Mouse (Mus musculus): ENCODE data around the gene Zfp668.

Zfp668 gene

GRCm38 (mm10) chr7:127876467-127877348, at the start of gene Zfp668:
TSS of gene Zfp668 (minus strand) at chr7:127876828.
- DNase-seq: peak; percentile 91

GRCm38 (mm10) chr7:127926066-127926465, 49.4 kb upstream of the Zfp668 start:
- no peak for DNase-seq

DNA sequence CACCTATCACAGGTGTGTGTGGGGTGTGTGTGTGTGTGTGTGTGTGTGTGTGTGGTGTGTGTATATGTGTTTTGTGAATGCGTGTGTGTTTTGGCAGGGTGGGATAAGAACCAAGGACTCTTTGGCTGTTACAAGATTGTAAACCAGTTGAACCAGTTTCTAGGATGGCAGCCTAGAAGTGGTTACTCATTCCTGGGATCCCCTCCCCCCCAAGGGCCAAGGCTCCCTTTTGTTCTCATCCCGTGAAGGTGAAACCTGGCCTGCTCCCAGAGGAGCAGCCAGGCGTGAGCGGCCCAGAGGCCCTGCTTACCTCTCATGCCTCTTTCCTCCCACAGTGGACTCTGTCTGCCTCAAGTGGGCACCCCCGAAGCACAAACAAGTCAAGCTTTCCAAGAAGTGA, 48.6 kb upstream of the Zfp668 start:
- no peak for DNase-seq

DNA sequence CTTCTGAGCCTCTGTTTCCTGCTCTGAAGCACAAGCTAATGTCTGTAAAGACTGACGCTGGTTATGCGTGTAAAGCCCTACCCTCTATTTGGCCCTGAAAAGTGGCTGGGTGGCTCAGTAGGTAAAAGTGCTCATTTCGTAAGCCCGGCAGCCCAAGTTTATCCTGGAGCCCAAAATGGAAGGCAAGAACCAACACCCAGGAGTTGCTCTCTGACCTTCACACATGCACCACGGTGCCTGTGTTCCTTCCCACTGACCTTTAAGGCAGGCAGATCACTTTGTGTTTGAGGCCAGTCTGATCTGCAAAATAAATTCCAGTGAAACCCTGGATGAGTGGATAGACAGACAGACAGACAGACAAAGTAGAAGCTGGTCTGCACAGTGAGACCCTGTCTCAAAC, 47.1 kb upstream of the Zfp668 start:
- DNase-seq: no peak

DNA sequence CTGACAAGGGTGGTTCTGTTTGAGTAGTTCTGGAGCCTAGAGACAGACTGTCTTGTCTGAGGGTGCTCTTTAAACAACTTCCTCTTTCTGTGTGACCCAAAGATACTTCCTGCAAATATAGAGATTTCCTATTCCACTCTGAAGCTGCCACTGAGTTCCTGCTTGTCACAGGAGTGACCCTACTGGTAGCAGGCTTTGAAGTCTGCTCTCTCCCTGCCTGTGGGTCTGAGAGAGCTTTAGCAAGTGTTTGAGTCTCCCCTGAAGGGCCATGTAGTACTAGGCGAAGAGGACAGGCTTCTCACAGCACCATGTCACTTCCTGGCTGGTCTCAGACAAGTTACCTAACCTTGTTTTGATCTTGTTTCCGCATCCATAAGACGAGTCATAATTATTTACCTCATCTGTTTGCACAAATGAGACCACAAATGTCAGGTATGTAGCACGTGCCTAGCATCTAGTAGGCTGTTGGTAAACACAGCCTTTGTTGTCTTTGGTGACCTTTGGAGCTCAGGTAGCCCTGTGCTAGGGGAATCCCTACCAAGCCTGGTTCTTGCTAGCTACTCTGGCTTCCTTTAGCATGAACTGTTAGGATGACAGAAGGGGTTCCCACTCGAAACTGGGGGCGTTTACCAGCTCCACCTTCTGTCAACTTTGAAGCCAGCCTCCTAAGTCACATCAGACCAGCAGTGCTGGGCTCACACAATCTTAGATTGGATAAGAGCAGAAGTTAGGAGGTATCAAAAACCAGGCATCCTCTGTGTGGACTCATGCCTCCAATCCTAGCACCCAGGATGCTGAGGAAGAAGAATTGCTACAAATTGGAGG, 46.0 kb upstream of the Zfp668 start:
- DNase-seq: no peak

GRCm38 (mm10) chr7:127921516-127921915, 44.9 kb upstream of the Zfp668 start:
- no peak for DNase-seq

DNA sequence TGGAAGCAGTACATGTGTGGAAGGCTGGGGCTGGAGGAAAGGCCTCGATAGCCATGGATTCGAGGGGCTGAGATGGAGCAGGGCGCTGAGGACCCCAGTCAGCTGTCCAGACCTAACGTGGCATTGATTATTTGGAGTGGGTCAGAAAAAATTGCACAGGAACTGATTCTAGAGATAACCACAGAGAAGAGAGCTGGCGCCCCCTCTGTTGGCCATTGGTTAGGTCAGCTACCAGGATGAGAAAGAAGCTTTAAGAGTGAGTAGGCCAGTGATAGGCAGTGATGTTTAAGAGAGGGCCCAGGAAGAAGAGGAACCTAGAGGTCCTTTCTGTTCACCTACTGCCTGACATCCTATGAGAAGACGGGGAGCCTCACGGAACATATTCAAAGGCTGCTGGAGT, 42.7 kb upstream of the Zfp668 start:
- no peak for DNase-seq

DNA sequence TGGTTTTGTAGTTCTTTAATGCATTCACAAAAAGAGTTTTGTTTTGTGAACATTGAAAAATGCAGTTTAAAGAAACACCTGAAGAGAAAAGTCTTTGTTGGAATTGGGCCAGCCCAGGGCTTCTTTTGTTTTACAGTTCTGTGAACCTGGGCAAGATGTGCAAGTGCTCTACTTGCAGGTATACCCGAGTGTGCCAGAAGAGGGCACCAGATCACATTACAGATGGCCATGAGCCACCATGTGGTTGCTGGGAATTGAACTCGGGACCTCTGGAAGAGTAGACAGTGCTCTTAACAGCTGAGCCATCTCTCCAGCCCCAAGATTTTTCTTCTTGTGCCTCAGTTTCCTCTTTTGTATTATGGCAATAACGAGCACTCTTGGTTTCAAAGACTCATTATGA, 41.6 kb upstream of the Zfp668 start:
- DNase-seq: no peak

DNA sequence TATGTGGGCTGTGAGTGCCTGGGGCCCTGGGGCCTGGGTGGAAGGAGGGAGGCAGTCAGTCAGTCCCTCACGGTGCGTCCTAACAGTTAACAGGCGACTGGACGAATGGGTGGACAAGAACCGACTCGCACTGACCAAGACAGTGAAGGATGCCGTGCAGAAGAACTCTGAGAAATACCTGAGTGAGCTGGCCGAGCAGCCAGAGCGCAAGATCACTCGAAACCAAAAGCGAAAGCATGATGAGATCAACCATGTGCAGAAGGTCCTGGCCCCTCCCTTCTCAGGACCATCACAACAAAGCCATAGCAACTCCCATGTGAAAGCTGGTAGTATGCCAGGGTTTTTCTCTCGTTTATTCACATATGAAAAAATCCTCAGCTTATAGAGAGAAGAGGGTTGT, 38.7 kb upstream of the Zfp668 start:
- DNase-seq: no peak

DNA sequence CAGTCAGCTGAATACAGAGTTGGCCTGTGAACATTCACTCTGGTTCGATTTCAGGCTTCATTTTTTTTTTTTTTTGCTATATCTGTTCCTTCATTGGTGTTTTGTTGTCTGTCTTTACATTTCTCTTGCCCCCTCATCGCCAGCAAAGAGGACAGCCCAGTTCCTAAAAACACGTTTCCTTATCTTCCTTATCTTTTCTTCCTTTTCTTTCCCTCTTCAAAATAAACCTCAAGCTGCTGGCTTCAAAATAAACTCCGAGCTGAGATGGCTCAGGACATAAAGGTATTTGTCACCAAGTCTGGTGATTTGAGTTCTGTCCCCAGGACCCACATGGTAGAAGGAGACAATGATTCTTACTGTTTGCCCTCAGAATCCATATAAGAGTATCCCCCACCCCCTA, 36.3 kb upstream of the Zfp668 start:
- no peak for DNase-seq

DNA sequence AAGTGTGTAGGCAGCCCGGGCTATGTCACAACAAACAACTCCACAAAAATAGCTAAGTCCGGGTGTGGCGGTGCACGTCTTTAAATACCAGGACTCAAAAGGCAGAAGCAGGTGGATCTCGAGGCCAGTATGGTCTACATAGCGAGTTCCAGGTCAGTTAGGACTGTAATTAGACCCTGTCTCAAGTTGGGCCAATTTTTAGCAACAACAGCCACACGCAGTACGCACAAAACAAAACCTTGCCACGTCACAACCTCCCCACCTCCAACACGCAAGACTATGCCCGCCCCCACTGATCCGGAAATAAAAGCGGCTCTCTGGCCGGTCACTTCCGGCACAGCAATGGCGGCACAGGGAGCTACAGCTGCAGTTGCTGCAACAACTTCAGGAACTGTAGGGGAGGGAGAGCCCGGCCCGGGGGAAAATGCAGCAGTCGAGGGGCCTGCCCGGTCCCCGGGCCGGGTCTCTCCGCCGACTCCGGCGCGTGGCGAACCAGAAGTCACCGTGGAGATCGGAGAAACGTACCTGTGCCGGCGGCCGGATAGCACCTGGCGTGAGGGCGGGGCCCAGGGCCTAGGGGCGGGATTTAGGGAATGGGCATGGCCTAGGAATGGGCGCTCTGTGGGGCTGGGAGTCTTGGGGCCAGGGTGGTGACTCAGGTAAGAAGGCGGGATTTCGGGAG, 35.7 kb upstream of the Zfp668 start, which contains the start of gene Kat8:
Kat8 (plus strand) TSS at position 327 of the 682 bp plus-strand sequence.
- DNase-seq: peak; percentile 88

DNA sequence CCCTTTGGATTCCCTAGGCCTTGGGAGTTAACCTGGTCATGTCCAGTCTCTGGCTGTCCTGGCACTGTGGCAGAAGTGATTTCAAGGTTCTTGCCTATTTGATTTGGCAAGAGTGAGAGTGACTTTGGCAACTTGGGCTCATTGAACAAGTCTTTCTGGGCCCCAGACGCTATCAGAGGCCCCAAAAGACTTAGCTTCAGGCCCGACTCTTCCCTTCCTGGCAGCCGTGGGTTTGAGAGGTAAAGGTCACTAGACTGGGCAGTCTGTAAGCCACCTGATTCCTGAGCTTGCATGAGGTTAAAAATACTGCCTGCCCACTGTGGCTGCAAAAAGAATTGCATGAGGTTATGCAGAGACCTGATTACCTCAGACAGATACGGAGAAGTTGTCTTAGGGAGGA, 32.0 kb upstream of the Zfp668 start:
- no peak for DNase-seq

DNA sequence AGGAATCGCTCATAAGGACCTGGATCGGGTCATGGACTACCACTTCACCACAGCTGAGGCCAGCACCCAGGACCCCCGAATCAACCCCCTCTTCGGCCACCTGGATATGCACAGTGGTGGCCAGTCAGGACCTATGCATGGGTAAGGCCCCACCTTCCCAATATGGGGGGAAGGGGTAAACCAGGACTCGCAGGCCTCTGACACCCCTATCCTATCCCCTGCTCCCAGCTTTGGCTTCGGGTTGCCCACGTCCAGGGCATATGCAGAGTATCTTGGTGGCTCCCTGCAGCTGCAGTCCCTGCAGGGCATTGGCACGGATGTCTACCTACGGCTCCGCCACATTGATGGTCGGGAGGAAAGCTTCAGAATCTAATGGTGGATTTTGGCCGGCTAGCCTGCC, 31.3 kb upstream of the Zfp668 start:
- no peak for DNase-seq

DNA sequence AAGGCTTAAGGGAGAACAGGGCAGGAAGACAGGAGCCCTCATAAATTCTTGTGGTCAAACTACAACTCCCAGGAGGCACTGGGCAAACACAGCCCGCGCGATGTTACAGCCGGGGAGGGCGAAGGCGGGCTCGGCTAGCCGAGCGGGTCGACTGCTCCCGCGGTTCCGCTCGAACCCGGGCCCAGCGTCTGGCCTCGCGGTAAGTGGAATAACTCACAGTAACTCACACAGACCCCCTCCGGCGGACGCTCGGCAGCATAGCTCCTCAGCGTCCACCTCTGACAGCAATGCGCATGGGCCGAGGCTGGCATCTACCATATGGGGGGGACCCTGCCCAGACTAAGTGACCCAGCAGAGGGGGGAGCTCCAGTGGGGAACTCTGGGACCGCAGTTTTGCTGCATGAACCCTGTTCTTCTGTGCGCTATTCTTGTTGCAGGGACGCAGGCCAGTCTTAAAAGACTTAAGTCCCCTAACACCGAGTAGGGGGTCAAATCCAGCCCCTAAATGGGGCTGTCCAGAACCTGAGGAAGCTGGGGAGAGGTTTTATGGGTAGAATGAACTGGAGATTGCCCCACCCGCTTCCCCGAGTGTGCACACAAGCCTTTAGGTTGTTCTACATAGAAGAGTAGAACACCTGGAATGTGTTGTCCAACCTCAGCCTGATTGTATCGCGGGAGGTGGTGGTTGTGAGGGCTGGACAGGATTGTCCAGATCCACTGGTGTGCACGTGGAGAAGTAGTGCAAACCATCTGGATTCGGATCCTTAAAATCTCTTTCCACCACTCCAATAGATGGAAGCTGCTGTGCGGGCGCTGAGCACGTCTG, 27.6 kb upstream of the Zfp668 start, which contains the start of gene Bckdk:
Bckdk (plus strand) TSS at position 112 of the 826 bp plus-strand sequence.
- DNase-seq: peak; percentile 80

DNA sequence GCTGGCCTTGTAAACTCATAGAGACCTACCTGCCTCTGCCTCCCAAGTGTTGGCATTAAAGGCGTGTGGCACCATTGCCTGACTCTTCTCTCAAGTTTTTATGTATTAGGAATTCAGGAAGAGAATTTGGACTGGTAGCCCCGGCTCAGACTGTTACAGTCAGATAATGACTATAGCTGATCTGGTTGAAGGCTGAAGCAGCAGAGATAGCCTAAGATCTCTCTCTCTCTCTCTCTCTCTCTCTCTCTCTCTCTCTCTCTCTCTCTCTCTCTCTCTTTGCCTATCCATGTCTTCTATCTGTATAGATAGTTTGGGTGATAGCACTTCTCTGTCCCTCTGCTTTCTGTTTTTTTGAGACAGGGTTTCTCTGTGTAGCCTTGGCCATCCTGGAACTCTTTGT, 25.1 kb upstream of the Zfp668 start:
- no peak for DNase-seq

DNA sequence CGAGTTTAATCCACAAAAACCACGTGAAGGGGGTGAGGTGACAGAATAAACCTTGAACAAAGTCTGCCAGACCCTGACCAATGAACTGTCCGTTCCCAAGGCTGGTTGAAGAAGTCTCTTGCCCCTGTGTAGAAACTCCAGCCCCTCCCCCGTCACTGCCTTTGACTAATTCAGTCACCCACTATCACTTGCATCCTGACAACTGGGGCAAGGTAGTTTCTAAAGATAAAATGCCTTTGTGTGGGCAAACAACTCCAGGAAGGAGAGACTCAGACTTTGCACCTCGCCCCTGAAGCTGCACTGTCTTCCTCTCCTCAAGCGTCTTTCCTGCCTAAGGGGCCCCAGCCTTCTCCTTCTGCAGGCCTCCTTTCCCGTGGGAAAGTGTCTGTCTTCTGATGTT, 23.4 kb upstream of the Zfp668 start:
- DNase-seq: no peak

DNA sequence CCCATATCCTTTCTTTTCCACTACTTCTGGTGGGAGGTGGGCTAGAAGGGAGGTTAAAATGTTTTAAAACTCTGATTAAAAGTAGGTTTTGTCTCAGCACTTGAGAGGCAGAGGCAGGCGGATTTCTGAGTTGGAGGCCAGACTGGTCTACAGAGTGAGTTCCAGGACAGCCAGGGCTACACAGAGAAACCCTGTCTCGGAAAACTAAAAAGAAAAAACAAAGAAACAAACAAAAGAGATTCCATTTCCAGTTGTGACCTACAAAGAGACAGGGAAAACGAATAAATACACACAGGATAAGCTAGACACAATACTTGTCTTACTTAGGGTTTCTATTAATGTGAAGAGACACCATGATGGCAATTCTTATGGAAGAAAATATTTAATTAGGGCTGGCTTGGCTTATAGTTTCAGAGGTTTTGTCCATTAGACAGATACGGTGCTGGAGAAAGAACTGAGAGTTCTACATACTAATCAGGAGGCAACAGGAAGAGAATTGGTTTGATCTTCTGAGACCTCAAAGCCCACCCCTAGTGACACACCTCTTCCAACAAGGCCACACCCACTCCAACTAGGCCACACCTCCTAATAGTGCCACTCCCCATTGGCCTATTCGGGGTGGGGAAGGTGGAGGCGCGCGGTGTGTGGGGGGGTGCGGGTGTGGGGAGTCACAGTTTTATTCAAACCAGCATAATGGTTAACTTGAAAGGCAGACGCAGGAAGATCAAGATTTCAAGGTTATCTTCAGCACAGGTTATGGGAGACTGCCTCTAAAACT, 21.7 kb upstream of the Zfp668 start:
- no peak for DNase-seq

- no peak for DNase-seq
Measured at GRCm38 (mm10) chr7:127897542-127897941, 20.9 kb upstream of the Zfp668 start.

DNA sequence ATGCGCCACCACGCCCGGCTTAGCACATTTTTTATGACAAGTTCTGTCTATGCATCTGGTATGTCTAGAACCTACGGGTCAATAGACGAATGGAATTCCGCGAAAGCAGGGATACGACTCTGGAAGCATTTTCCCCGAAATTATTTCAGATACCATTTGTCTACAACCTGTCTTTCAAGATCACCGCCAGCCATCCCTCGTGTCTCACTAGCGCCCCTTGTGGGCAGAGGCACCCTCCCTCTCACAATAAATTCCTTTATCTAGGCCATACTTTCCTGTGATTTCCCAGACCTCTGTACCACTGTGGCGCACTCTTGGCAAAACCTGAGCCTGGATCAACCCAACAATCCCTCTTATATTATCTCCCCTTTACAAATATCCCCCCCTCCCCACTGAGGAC, 19.8 kb upstream of the Zfp668 start:
- peak; percentile 85 for DNase-seq

DNA sequence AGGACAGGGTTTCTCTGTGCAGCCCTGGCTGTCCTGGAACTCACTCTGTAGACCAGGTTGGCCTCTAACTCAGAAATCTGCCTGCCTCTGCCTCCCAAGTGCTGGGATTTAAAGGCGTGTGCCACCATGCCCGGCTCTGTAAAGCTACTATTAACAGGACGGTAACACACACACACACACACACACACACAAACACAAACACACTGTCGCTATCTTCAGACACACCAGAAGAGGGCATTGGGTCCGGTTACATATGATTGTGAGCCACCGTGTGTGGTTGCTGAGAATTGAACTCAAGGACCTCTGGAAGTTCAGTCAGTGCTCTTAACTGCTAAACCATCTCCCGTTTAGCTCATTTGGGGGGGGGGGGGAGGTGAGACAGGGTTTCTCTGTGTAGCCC, 19.3 kb upstream of the Zfp668 start:
- DNase-seq: peak; percentile 53

- DNase-seq: peak; percentile 99
Measured at GRCm38 (mm10) chr7:127895442-127895841, 18.8 kb upstream of the Zfp668 start, which contains the start of the genes Gm21974 and Vkorc1. TSS of gene Gm21974 (minus strand) at chr7:127895454. TSS of gene Vkorc1 (minus strand) at chr7:127895617.

Data from cerebellum, adult 9-10 months (tissue).